Mouse (Mus musculus): Measurements from ENCODE around the gene Slc38a2. TPM values are rescaled to one million over a fixed set of nuclear protein-coding genes. Genes with fewer than 3 reads are reported as not detected.

The Slc38a2 gene
- total RNA-seq, 1 experiment = 262 TPM

DNA sequence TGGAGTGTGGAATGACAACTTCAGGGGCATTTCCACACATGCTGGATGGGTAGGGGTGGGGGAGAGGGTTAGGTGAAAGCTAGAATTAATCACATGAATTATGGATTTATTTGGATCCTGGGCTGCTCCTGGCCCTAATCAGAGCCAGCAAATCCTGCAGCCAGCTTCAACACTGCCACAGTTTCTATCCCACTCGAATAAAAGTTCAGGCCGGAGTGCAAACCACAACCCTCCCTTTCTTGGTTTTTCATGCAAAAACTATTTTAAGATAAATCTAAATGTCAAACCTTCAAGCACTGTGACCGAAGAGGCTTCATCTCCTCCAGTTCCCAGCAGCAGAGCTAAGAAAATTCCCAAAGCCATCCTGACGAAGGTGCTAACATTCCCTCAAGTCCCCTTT lies 28.8 kb upstream of the Slc38a2 start:
- no peak overlapping the region for H3K9ac ChIP-seq (ENCODE audit: insufficient read depth, low read depth, low read length, poor library complexity, severe bottlenecking)
- in situ Hi-C loops (cut with MboI; ENCODE audit: low sequenced_read_pairs in 2 of 2, unreplicated experiment in 2 of 2) = no loop called here
- H3K4me3 ChIP-seq (ENCODE audit: insufficient read depth in 1 of 2, low read depth in 1 of 2, low read length in 2 of 2, poor library complexity in 1 of 2, severe bottlenecking in 1 of 2) = no peak overlapping the region
- TF ChIP-seq CHD2 (IDR thresholded peaks at IDR 0.05; ENCODE audit: low read depth, low read length) (no peak), ZC3H11A (IDR thresholded peaks at IDR 0.05; ENCODE audit: borderline replicate concordance, low read depth, low read length) (no peak), MAFK (IDR thresholded peaks at IDR 0.05; ENCODE audit: insufficient read depth, low read depth, low read length) (no peak), ZNF384 (IDR thresholded peaks at IDR 0.05; ENCODE audit: low read depth, low read length) (no peak), HCFC1 (IDR thresholded peaks at IDR 0.05; ENCODE audit: borderline replicate concordance, insufficient read depth, low read length) (no peak)
- H3K9me3 ChIP-seq (ENCODE audit: control insufficient read depth, insufficient read depth, low read depth, low read length) = no peaks in the 10 kb centered on the region
- H3K4me1 ChIP-seq (ENCODE audit: control insufficient read depth in 2 of 2, insufficient read depth in 2 of 2, low read length in 2 of 2, poor library complexity in 1 of 2) = peaks cover 0 to 2% of the 10 kb centered on the region in 2 experiments; a peak in 1 of 4 replicates
- no peak for DNase-seq (ENCODE audit: low read depth, low spot score)
- H3K36me3 ChIP-seq (ENCODE audit: control insufficient read depth, insufficient read depth, low read length, poor library complexity, severe bottlenecking) = peaks cover 2% of the 10 kb centered on the region; the same call in 1 of the 2 replicates
- no peak overlapping the region for H3K27ac ChIP-seq (ENCODE audit: insufficient read depth, low read depth, low read length, poor library complexity, severe bottlenecking)

DNA sequence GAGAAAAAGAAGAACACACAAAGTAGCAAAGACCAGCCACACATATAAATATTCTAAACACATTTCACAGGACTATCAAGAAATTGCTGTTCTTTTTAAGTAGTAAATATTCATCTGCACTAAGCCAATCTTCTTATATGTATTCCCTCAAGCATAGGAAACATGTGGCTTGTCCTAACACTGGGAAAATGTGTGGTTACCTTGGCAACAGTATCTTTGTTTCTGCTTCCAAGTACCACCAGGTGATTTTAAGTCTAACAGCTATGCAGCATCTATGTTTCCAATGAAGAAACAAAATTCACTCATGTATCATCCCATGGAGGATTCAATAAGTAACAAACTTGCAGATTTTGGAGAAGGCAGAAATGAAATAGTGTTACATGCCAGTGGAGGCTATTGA lies 25.0 kb upstream of the Slc38a2 start:
- no peak overlapping the region for H3K9ac ChIP-seq (ENCODE audit: insufficient read depth, low read depth, low read length, poor library complexity, severe bottlenecking)
- in situ Hi-C loops (cut with MboI; ENCODE audit: low sequenced_read_pairs in 2 of 2, unreplicated experiment in 2 of 2) = no loop called here
- no peak for DNase-seq (ENCODE audit: low read depth, low spot score)
- H3K27ac ChIP-seq (ENCODE audit: insufficient read depth, low read depth, low read length, poor library complexity, severe bottlenecking) = no peak overlapping the region
- H3K4me3 ChIP-seq (ENCODE audit: insufficient read depth in 1 of 2, low read depth in 1 of 2, low read length in 2 of 2, poor library complexity in 1 of 2, severe bottlenecking in 1 of 2) = no peak overlapping the region
- H3K4me1 ChIP-seq (ENCODE audit: control insufficient read depth in 2 of 2, insufficient read depth in 2 of 2, low read length in 2 of 2, poor library complexity in 1 of 2) = peaks cover 0 to 5% of the 10 kb centered on the region in 2 experiments; a peak in 2 of 4 replicates
- H3K9me3 ChIP-seq (ENCODE audit: control insufficient read depth, insufficient read depth, low read depth, low read length) = no peaks in the 10 kb centered on the region
- peaks cover 2% of the 10 kb centered on the region; the same call in 1 of the 2 replicates for H3K36me3 ChIP-seq (ENCODE audit: control insufficient read depth, insufficient read depth, low read length, poor library complexity, severe bottlenecking)
- no peak for TF ChIP-seq ZNF384 (IDR thresholded peaks at IDR 0.05; ENCODE audit: low read depth, low read length)
- TF ChIP-seq ZC3H11A (IDR thresholded peaks at IDR 0.05; ENCODE audit: borderline replicate concordance, low read depth, low read length) = no peak
- TF ChIP-seq CHD2 (IDR thresholded peaks at IDR 0.05; ENCODE audit: low read depth, low read length) = no peak
- TF ChIP-seq HCFC1 (IDR thresholded peaks at IDR 0.05; ENCODE audit: borderline replicate concordance, insufficient read depth, low read length) = no peak
- TF ChIP-seq MAFK (IDR thresholded peaks at IDR 0.05; ENCODE audit: insufficient read depth, low read depth, low read length) = no peak

DNA sequence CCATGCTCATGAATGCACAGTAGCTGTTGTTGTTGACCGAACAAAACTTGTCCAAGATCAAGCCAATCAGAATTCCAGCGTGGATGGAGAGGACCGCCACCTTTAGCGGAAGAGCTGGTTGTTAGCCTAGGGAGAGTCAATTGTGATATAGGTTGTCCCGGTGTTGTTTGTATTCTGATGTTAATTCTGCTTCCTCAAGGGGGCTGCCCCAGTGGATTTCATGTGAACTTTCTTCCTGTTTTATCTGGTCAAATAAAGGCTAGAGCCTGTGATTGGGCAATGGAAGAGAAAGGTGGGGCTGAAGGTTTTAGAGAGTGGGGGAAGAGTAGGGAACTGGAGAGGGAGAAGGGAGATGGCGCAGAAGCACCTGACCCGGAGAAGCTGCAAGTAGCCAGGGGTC lies 22.7 kb upstream of the Slc38a2 start:
- in situ Hi-C loops (cut with MboI; ENCODE audit: low sequenced_read_pairs in 2 of 2, unreplicated experiment in 2 of 2) = no loop called here
- H3K4me1 ChIP-seq (ENCODE audit: control insufficient read depth in 2 of 2, insufficient read depth in 2 of 2, low read length in 2 of 2, poor library complexity in 1 of 2) = peaks cover 0 to 7% of the 10 kb centered on the region in 2 experiments; a peak in 2 of 4 replicates
- no peaks in the 10 kb centered on the region for H3K9me3 ChIP-seq (ENCODE audit: control insufficient read depth, insufficient read depth, low read depth, low read length)
- TF ChIP-seq ZNF384 (IDR thresholded peaks at IDR 0.05; ENCODE audit: low read depth, low read length) (no peak), MAFK (IDR thresholded peaks at IDR 0.05; ENCODE audit: insufficient read depth, low read depth, low read length) (no peak), CHD2 (IDR thresholded peaks at IDR 0.05; ENCODE audit: low read depth, low read length) (no peak), HCFC1 (IDR thresholded peaks at IDR 0.05; ENCODE audit: borderline replicate concordance, insufficient read depth, low read length) (no peak), ZC3H11A (IDR thresholded peaks at IDR 0.05; ENCODE audit: borderline replicate concordance, low read depth, low read length) (no peak)
- H3K9ac ChIP-seq (ENCODE audit: insufficient read depth, low read depth, low read length, poor library complexity, severe bottlenecking) = no peak overlapping the region
- H3K27ac ChIP-seq (ENCODE audit: insufficient read depth, low read depth, low read length, poor library complexity, severe bottlenecking) = peak overlapping the region; percentile 16; the same call in 1 of the 2 replicates
- H3K4me3 ChIP-seq (ENCODE audit: insufficient read depth in 1 of 2, low read depth in 1 of 2, low read length in 2 of 2, poor library complexity in 1 of 2, severe bottlenecking in 1 of 2) = peak overlapping the region; percentile 40 to 55
- peaks cover 2% of the 10 kb centered on the region; the same call in 1 of the 2 replicates for H3K36me3 ChIP-seq (ENCODE audit: control insufficient read depth, insufficient read depth, low read length, poor library complexity, severe bottlenecking)
- DNase-seq (ENCODE audit: low read depth, low spot score) = no peak

DNA sequence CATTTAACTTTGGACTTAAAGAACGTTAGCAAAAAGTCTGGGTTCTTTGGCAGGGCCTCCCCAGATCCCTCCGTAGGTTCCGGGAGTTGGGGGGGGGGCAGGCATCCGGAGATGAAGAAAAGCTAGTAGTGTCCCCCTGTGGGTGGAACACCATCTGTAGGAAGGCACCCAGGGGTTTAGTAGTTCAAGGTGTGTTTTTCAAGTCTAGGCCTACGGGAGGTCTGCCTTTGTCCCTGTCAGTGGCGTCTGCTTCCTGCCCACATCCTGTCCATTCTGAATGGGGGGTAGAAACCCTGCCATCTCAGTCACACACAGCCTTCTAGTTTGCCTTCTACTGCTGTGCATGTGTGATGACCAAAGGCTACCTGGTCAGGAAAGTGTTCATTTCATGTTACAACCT lies 20.6 kb upstream of the Slc38a2 start:
- H3K36me3 ChIP-seq (ENCODE audit: control insufficient read depth, insufficient read depth, low read length, poor library complexity, severe bottlenecking) = no peaks in the 10 kb centered on the region
- in situ Hi-C loops (cut with MboI; ENCODE audit: low sequenced_read_pairs in 2 of 2, unreplicated experiment in 2 of 2) = no loop called here
- no peak overlapping the region for H3K4me3 ChIP-seq (ENCODE audit: insufficient read depth in 1 of 2, low read depth in 1 of 2, low read length in 2 of 2, poor library complexity in 1 of 2, severe bottlenecking in 1 of 2)
- TF ChIP-seq MAFK (IDR thresholded peaks at IDR 0.05; ENCODE audit: insufficient read depth, low read depth, low read length) (no peak), CHD2 (IDR thresholded peaks at IDR 0.05; ENCODE audit: low read depth, low read length) (no peak), ZC3H11A (IDR thresholded peaks at IDR 0.05; ENCODE audit: borderline replicate concordance, low read depth, low read length) (no peak), HCFC1 (IDR thresholded peaks at IDR 0.05; ENCODE audit: borderline replicate concordance, insufficient read depth, low read length) (no peak), ZNF384 (IDR thresholded peaks at IDR 0.05; ENCODE audit: low read depth, low read length) (no peak)
- no peak overlapping the region for H3K9ac ChIP-seq (ENCODE audit: insufficient read depth, low read depth, low read length, poor library complexity, severe bottlenecking)
- H3K27ac ChIP-seq (ENCODE audit: insufficient read depth, low read depth, low read length, poor library complexity, severe bottlenecking) = peak overlapping the region; percentile 61; the same call in 1 of the 2 replicates
- no peaks in the 10 kb centered on the region for H3K9me3 ChIP-seq (ENCODE audit: control insufficient read depth, insufficient read depth, low read depth, low read length)
- no peak for DNase-seq (ENCODE audit: low read depth, low spot score)
- peaks cover 0 to 7% of the 10 kb centered on the region in 2 experiments; a peak in 2 of 4 replicates for H3K4me1 ChIP-seq (ENCODE audit: control insufficient read depth in 2 of 2, insufficient read depth in 2 of 2, low read length in 2 of 2, poor library complexity in 1 of 2)
